Mouse (Mus musculus) CH12.LX (cell line): Measurements from ENCODE around the gene Uchl1. TPM values are rescaled to one million over a fixed set of nuclear protein-coding genes. Genes with fewer than 3 reads are reported as not detected.

Experiments
- DNase-seq: peaks from one replicate; pipeline ENCODE4 v3.0.0-alpha.2; 2013; ENCODE audit errors: extremely low read depth
- H3K27ac ChIP-seq: 2 replicates; pipeline ENCODE4 v1.5.1; 2012; ENCODE audit warnings: low read depth, mild to moderate bottlenecking, control low read depth, moderate library complexity; ENCODE audit not compliant: insufficient read depth
- H3K27me3 ChIP-seq: replicated peaks from 2 replicates; pipeline ENCODE3; 2012; ENCODE audit warnings: inconsistent platforms
- H3K36me3 ChIP-seq, 2 experiments: replicated peaks in 1 of 2; 2 replicates each; pipeline versions ENCODE3 to v1.6.1; 2012; ENCODE audit warnings: inconsistent platforms in 1 of 2, low read length in 1 of 2, mild to moderate bottlenecking in 1 of 2, mixed read lengths in 1 of 2, moderate library complexity in 1 of 2; ENCODE audit not compliant: control insufficient read depth in 1 of 2, insufficient read depth in 1 of 2
- H3K4me1 ChIP-seq, 2 experiments: 2 replicates each; pipeline ENCODE4 v1.6.1; 2012; ENCODE audit warnings: inconsistent platforms in 1 of 2, moderate library complexity in 1 of 2; ENCODE audit not compliant: insufficient read depth in 2 of 2, control insufficient read depth in 1 of 2
- H3K4me2 ChIP-seq: 2 replicates; pipeline ENCODE4 v1.6.1; 2012; ENCODE audit warnings: low read depth, mild to moderate bottlenecking, control low read depth; ENCODE audit not compliant: poor library complexity, insufficient read depth, severe bottlenecking
- H3K4me3 ChIP-seq, 3 experiments: fragments of 150-350 bp in 1 of 3; sonication (generic) in 1 of 3; replicated peaks in 1 of 3; 2 replicates each; pipeline versions ENCODE3 to v1.5.1; 2011 to 2012; ENCODE audit warnings: low read depth in 2 of 3, low read length in 2 of 3, mild to moderate bottlenecking in 2 of 3, moderate library complexity in 2 of 3, control low read depth in 1 of 3, improper control_type of control experiment in 1 of 3, inconsistent platforms in 1 of 3, mixed read lengths in 1 of 3; ENCODE audit not compliant: poor library complexity in 1 of 3
- H3K79me2 ChIP-seq: replicated peaks from 2 replicates; pipeline ENCODE4 v1.6.1; 2012; ENCODE audit warnings: mild to moderate bottlenecking, moderate library complexity; ENCODE audit not compliant: control insufficient read depth, poor library complexity, insufficient read depth, severe bottlenecking; ENCODE audit errors: extremely low read depth
- H3K9ac ChIP-seq: 2 replicates; pipeline ENCODE4 v1.6.1; 2012; ENCODE audit warnings: low read depth, mild to moderate bottlenecking, control low read depth, moderate library complexity; ENCODE audit not compliant: insufficient read depth
- H3K9me3 ChIP-seq: replicated peaks from 2 replicates; pipeline ENCODE3; 2012; ENCODE audit warnings: low read length, inconsistent platforms, mixed read lengths
- CHD1 ChIP-seq: IDR thresholded peaks from 2 replicates; pipeline ENCODE4 v1.6.1; 2012; ENCODE audit warnings: low read depth, low read length, improper control_type of control experiment, inconsistent platforms
- CHD2 ChIP-seq: IDR thresholded peaks from 2 replicates; pipeline ENCODE4 v1.6.1; 2011; ENCODE audit warnings: low read length, improper control_type of control experiment
- E2F4 ChIP-seq: IDR thresholded peaks from 2 replicates; pipeline ENCODE4 v1.6.1; 2011; ENCODE audit warnings: low read depth, low read length, improper control_type of control experiment; ENCODE audit not compliant: insufficient replicate concordance
- ELF1 ChIP-seq: IDR thresholded peaks from 2 replicates; pipeline ENCODE4 v1.6.1; 2014; ENCODE audit warnings: low read depth, mild to moderate bottlenecking, inconsistent platforms, low read length, improper control_type of control experiment
- EP300 ChIP-seq: IDR thresholded peaks from 2 replicates; pipeline ENCODE4 v1.6.1; 2011; ENCODE audit warnings: low read length, improper control_type of control experiment
- ETS1 ChIP-seq: conservative IDR thresholded peaks from 2 replicates; pipeline ENCODE4 v1.6.1; 2012; ENCODE audit warnings: low read depth, mild to moderate bottlenecking, inconsistent platforms, low read length, improper control_type of control experiment, moderate library complexity
- HCFC1 ChIP-seq: IDR thresholded peaks from 2 replicates; pipeline ENCODE4 v1.6.1; 2012; ENCODE audit warnings: low read depth, mild to moderate bottlenecking, inconsistent platforms, low read length, improper control_type of control experiment
- IRF4 ChIP-seq: IDR thresholded peaks from 2 replicates; pipeline ENCODE4 v1.6.1; 2014; ENCODE audit warnings: low read depth, mild to moderate bottlenecking, inconsistent platforms, low read length, improper control_type of control experiment
- JUN ChIP-seq: IDR thresholded peaks from 2 replicates; pipeline ENCODE4 v1.6.1; 2011; ENCODE audit warnings: low read depth, mild to moderate bottlenecking, low read length, improper control_type of control experiment, moderate library complexity; ENCODE audit not compliant: insufficient read depth
- KAT2A ChIP-seq: IDR thresholded peaks from 2 replicates; pipeline ENCODE4 v1.6.1; 2012; ENCODE audit warnings: low read length, improper control_type of control experiment, inconsistent platforms; ENCODE audit not compliant: insufficient replicate concordance
- MAZ ChIP-seq: IDR thresholded peaks from 2 replicates; pipeline ENCODE4 v1.6.1; 2012; ENCODE audit warnings: low read depth, mild to moderate bottlenecking, inconsistent platforms, low read length, improper control_type of control experiment, moderate library complexity
- NRF1 ChIP-seq: IDR thresholded peaks from 2 replicates; pipeline ENCODE4 v1.6.1; 2014; ENCODE audit warnings: low read depth, mild to moderate bottlenecking, inconsistent platforms, low read length, improper control_type of control experiment, moderate library complexity
- POLR2A ChIP-seq: IDR thresholded peaks from 2 replicates; pipeline ENCODE4 v1.6.1; 2011; ENCODE audit warnings: low read depth, mild to moderate bottlenecking, improper control_type of control experiment, low read length
- POLR2AphosphoS2 ChIP-seq: IDR thresholded peaks from 2 replicates; pipeline ENCODE4 v1.6.1; 2011; ENCODE audit warnings: low read depth, low read length, improper control_type of control experiment
- RCOR1 ChIP-seq: conservative IDR thresholded peaks from 2 replicates; pipeline ENCODE4 v1.6.1; 2012; ENCODE audit warnings: low read depth, mild to moderate bottlenecking, inconsistent platforms, low read length, improper control_type of control experiment
- SIN3A ChIP-seq: IDR thresholded peaks from 2 replicates; pipeline ENCODE4 v1.6.1; 2012; ENCODE audit warnings: low read length, improper control_type of control experiment, inconsistent platforms
- USF2 ChIP-seq: conservative IDR thresholded peaks from 2 replicates; pipeline ENCODE4 v1.6.1; 2011; ENCODE audit warnings: low read depth, low read length, improper control_type of control experiment
- ZKSCAN1 ChIP-seq: IDR thresholded peaks from 2 replicates; pipeline ENCODE4 v1.6.1; 2012; ENCODE audit warnings: low read depth, inconsistent platforms, low read length, improper control_type of control experiment, borderline replicate concordance
- dilution Hi-C: fragments of 300-500 bp; cut with MboI; formaldehyde crosslinking; loops from 2 replicates; pipeline ENCODE4 v1.14.3; 2020; ENCODE audit warnings: low sequenced_read_pairs; ENCODE audit not compliant: extremely low pct_unique_long_range_greater_than_20kb, extremely low pct_ligation_motif_present
- in situ Hi-C: fragments of 300-500 bp; cut with MboI; formaldehyde crosslinking; loops from 3 replicates; pipeline ENCODE4 v1.14.3; 2019; ENCODE audit warnings: low sequenced_read_pairs, low pct_ligation_motif_present, low pct_unique_long_range_greater_than_20kb, mixed read lengths
- polyA plus RNA-seq: library from polyadenylated mRNA; unstranded; fragments of >175 nt; gene quantifications from 2 replicates; pipeline ENCODE4 v1.2.1, GENCODE M21; 2012; ENCODE audit warnings: low read depth; ENCODE audit not compliant: insufficient read length
- total RNA-seq, 2 experiments: library from RNA; depleted of rRNA; stranded (reverse); fragments of 300-350 nt in 1 of 2; fragments of >200 nt in 1 of 2; gene quantifications; 2 replicates each; pipeline ENCODE4 v1.2.3; 2012 to 2014

The Uchl1 gene
- total and polyA plus RNA-seq, 3 experiments: not detected

GRCm38 (mm10) chr5:66723037-66723436 lies 47.1 kb downstream of the Uchl1 start:
- Histone ChIP-seq H3K27ac (no peak overlapping the region), H3K4me1 (peaks cover 0 to 2% of the 10 kb centered on the region in 2 experiments; a peak in 1 of 4 replicates), H3K4me3 (no peak overlapping the region), H3K9ac (no peak overlapping the region), H3K9me3 (no peaks in the 10 kb centered on the region), H3K36me3 (no peaks in the 10 kb centered on the region), H3K79me2 (no peaks in the 10 kb centered on the region), H3K4me2 (no peak overlapping the region), H3K27me3 (no peaks in the 10 kb centered on the region)
- in situ Hi-C loops: loop anchor here (25.0 kb wide), 1 partner anchor 489 kb away; no protein-coding TSS in a partner anchor
- DNase-seq: no peak
- dilution Hi-C loops: no loop called here
- TF ChIP-seq EP300 (no peak), JUN (no peak), POLR2AphosphoS2 (no peak), HCFC1 (no peak), CHD1 (no peak), CHD2 (no peak), ZKSCAN1 (no peak)
- TF ChIP-seq, all 38 proteins: peak for 0

- no peak for TF ChIP-seq MAZ
- TF ChIP-seq KAT2A: no peak
- no peak for TF ChIP-seq CHD2
- no peak for TF ChIP-seq SIN3A
- no peak for TF ChIP-seq E2F4
- TF ChIP-seq ETS1: no peak
- TF ChIP-seq EP300: no peak
- TF ChIP-seq NRF1: no peak
- no peak for TF ChIP-seq RCOR1
- TF ChIP-seq USF2: no peak
- TF ChIP-seq ELF1: no peak
- TF ChIP-seq IRF4: no peak
- TF ChIP-seq JUN: no peak
- no peak for TF ChIP-seq POLR2A
- Histone ChIP-seq H3K27me3 (no peaks in the 10 kb centered on the region), H3K4me2 (no peak overlapping the region), H3K36me3 (no peaks in the 10 kb centered on the region), H3K79me2 (no peaks in the 10 kb centered on the region), H3K4me3 (no peak overlapping the region), H3K9me3 (no peaks in the 10 kb centered on the region), H3K27ac (no peak overlapping the region), H3K9ac (no peak overlapping the region), H3K4me1 (peaks cover 0 to 2% of the 10 kb centered on the region in 2 experiments; a peak in 1 of 4 replicates)
- dilution Hi-C loops (no loop called here), in situ Hi-C loops (loop anchor here (25.0 kb wide), 1 partner anchor 489 kb away; no protein-coding TSS in a partner anchor)
- no peak for DNase-seq
These were observed 47.7 kb downstream of the Uchl1 start for GRCm38 (mm10) chr5:66723626-66724025.
